Mouse (Mus musculus): ENCODE measurements around the gene Neurod6.

GRCm38 (mm10) chr6:55646824-55647560 lies 34.1 kb downstream of the Neurod6 start:
- TF ChIP-seq CTCF (IDR thresholded peaks at IDR 0.05) (no peak), EP300 (IDR thresholded peaks at IDR 0.05) (no peak)
